Mouse (Mus musculus) liver, embryonic 14.5 days (tissue): ENCODE results near the gene Tomm7.

ENCODE experiments used
- CTCF ChIP-seq: IDR thresholded peaks from 2 replicates; pipeline ENCODE4 v1.5.1; 2016; ENCODE audit warnings: antibody characterized with exemption, low read depth, control low read depth
- EP300 ChIP-seq: IDR thresholded peaks from 2 replicates; pipeline ENCODE4 v1.6.1; 2016; ENCODE audit warnings: antibody characterized with exemption, low read depth

GRCm38 (mm10) chr5:23816681-23817080 lies 27.3 kb downstream of the Tomm7 start:
- TF ChIP-seq CTCF (no peak), EP300 (no peak)
